Mouse (Mus musculus): ENCODE measurements around the gene Zfp672.
"Not testable (repeated sequence)": the region's sequence is repeated elsewhere in the genome, so short reads cannot be mapped to it uniquely, and the experiment has no call there.

The Zfp672 gene

GRCm38 (mm10) chr11:58330276-58331148, at the start of gene Zfp672, which contains the start of gene Sh3bp5l:
Zfp672 (minus strand) TSS chr11:58330339.
Sh3bp5l (plus strand) TSS chr11:58330724.
- DNase-seq, result peak; percentile 96

DNA sequence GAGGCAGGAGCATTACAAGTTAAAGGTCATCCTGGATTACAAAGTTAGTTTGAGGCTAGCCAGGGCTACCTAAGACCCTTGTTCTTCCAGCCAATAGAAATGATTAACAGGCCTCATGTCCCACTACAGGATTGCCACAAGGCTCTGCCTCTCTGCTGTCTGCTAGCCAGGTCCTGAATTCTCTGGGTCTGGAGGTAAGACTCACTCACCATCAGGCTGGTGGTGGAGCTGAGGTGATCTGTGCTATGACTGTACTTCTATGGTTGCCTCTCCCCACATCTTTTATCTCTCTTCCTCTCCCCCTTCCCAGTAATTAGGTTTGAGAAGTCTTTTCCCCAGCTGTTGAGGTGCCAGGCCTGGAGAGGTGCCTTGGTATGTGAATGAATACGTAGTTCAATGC, 49.4 kb upstream of the Zfp672 start:
- no peak for DNase-seq

DNA sequence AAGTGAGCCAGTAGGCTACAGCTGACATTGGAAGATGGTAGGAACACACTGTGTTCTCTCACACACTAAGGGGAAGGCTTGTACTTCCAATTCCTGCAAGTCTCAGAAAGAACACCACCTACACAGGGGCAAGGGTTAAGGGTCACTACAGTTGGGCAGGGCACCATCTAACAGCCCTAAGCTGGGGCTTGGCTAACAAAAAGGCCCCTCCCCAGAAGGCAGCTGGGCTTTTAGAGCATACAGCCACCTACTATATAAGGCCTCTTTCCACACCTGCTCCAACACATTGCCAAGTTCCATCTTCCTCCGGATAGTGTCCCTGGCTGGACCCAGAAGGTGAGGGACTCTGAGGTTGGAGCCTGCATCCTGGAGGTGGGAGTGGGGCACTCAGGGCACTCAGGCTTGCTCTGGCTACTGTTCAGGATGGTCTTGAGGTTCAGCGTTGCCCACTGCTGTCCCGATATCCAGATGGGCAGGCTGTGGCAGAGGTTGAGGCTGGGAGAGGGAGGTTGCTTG, 48.7 kb upstream of the Zfp672 start, which contains the start of gene Lypd8:
TSS of gene Lypd8 (plus strand) at position 281 of the 516 bp plus-strand sequence.
- no peak for DNase-seq

- no peak for DNase-seq
These were observed 47.5 kb upstream of the Zfp672 start for GRCm38 (mm10) chr11:58377686-58378085.

DNA sequence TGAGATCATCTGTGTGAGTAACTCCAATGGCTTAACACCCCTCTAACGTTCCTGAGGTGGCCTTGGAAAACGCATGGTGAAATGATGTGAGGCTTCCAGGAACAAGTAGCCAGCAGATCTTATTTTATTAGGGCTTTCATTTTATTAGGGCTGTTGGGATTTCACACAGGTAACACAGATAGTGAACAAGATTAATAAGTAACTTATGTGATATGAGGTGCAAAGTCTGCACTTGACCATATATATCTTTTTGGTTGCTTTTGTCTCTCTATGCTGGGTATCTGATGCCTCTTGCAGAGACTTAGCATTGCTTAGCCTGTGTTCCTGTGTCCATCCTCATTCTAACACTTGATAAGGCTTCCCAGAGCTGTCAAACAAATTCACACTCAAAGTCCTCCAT, 47.1 kb upstream of the Zfp672 start:
- no peak for DNase-seq

- not testable (repeated sequence) for DNase-seq
These were observed 36.1 kb upstream of the Zfp672 start for GRCm38 (mm10) chr11:58366191-58366590.

GRCm38 (mm10) chr11:58364454-58364853, 34.3 kb upstream of the Zfp672 start:
- DNase-seq, result no peak

DNA sequence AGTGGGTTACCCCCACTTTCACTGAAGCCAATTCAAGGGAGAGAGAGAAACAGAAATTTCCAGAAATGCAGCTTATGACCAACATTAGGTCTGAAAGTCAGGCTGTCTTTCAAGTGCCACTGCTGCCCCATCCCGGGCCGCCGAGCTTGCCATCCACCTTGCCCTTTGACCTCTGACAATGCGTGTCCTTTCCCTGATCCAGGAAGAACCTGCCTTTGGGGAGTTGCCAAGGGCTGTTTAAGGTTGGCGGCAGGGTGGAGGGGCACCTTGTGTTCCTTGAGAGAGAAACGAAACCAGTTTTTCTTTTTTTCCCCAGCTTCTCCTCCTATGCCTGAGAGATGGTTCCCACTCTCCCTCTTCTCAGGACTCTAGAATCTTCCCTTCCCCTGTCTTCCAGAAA, 32.4 kb upstream of the Zfp672 start:
- not testable (repeated sequence) for DNase-seq

DNA sequence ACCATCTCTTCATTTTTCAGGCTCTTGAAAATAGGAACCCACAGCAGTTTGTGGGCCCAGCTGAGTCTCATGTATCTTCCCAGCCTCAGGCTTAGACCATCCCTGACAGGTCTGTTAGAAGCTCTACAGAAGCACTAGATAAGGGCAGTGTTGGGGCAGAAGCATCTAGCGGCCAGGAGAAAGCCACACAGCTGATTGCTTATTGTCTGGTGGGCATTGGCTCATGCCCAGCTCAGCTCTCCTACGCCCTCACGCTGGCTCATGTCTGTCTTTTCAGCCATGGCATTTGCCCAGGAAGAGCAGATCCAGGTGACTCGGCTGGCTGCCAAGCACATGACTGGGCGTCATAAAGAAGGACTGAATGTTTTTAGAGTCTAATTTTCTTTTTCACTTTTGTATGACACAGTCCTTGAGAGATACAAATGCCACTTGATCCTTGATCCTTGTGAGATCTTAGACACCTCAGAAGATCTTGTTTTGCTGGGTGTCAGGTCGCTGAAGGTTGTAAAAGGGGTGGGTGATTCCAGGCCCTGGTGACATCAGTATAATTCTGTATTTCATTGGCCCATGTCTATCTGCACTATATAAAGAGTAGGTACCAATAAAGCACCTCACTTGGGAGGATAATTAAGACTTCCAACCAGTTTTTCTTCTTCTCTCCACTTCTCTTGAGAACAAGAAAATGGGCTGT, 27.9 kb upstream of the Zfp672 start:
- no peak for DNase-seq

- no peak for DNase-seq
These were observed 26.9 kb upstream of the Zfp672 start for GRCm38 (mm10) chr11:58357042-58357441.

- DNase-seq, result no peak
These were observed 24.8 kb upstream of the Zfp672 start for GRCm38 (mm10) chr11:58354927-58355326.

DNA sequence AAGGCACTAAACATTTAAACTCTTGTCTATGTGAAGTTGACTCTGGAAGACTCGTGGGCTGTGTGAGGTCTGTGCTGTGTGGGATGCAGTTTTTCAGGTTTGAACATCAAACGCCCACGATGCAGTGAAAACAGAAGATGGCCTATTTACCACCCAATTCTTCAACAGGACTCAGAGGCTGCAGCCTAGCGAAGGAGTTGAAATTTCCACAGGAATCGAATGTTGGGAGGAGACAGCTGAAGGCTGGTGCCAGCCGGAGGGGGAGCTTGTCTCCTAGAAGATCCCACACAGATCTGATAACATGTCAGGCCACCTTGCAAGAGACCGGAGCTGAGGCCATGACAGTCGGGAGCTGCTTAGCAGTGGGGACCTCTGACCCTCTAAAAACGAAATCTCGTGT, 24.3 kb upstream of the Zfp672 start:
- DNase-seq, result no peak

DNA sequence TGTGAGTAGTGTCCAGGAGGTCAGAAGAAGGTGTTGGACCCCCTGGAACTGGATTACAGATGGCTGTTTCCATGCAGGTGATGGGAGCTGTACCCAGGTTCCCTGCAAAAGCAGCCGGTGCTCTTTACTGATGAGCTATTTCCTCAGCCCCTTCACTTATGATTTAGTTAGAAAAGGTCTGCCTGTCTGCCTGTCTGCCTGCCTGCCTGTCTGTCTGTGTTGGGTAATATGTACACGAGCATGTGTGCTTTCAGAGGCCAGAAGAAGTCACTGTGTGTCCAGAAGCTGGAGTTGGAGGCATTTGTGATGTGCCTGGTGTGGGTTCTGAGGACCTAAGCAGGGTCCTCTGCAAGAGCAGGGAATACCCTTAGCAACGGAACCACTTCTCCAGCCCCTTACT, 23.6 kb upstream of the Zfp672 start:
- no peak for DNase-seq

DNA sequence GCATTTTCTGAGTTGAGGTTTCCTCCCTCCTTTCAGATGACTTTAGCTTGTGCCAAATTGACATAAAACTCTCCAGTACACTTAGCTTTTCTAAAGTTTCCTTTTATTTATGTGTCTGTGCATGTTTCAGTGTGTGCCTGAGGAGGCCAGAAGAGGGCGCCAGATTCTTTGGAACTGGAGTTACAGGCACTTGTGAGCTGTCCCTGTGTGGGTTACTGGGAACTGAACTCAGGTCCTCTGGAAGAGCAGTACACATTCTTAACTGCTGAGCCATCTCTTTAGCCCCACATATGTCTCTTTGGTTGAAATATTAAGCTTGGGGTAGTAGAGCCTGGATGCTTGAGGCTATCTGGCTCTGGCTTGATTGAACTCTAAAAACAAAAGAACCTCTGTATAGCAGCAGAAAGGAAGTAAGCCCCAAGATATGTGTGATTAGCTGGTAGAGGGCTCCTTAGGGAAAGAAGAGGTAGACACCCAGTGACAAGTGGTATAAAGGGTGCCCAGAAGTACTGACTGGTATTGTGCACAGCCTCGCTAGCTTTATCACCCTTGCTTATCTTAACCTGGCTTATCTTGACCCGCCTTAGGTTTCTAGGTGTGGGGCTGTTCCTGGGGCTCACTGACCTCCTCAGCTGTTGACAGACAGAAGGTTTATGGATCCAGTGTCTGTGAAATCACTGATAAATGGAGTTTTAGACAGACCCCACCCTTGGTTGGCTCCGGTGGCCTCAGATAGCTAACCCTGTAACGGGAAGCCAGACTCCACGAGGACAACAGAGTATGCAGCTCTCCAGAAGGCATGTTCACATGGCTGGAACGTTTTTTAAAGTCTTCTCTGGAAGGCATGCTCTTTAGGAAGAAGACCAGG, 22.8 kb upstream of the Zfp672 start:
- DNase-seq, result no peak

GRCm38 (mm10) chr11:58351179-58351578, 21.0 kb upstream of the Zfp672 start:
- DNase-seq, result no peak

- no peak for DNase-seq
These were observed 20.5 kb upstream of the Zfp672 start for GRCm38 (mm10) chr11:58350628-58351027.

DNA sequence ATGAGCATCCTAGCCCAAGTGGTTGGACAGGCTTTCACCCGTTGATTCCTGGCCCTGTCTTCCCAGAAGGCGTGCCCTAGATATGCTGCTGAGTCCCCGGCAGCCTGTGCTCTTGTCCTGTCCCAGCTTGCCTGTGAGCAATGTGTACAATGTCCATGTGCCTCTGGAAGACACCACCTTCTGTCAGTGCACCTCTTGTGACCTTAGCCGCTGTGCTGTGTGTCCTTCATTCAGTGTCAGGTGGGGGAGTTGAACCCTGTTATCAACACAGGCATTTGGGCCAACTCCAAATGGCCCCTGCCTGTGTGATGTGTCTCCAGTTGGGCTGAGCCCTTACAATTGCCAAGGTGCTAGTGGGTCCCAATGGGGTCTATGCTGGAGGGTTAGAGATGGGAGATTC, 16.6 kb upstream of the Zfp672 start:
- no peak for DNase-seq

GRCm38 (mm10) chr11:58334746-58335145, 4.6 kb upstream of the Zfp672 start:
- DNase-seq, result peak; percentile 85

DNA sequence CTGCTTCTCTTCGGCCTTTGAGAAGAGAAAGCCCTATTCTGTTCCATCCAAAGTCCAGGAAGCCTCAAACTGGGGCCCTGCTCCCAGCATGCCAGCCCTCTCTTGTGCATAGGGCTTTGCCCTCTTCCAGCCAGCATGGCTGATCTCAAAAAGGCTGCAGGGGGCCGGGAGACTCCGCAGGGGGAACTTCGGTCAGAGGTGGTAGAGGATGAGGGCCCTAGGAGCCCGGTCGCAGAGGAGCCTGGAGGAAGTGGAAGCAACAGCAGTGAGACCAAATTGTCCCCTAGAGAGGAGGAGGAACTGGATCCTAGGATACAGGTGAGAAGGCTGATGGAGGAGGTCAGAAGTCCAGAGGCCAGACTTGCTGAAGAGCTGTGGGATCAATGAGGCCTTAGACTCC, 1.4 kb upstream of the Zfp672 start:
- no peak for DNase-seq

DNA sequence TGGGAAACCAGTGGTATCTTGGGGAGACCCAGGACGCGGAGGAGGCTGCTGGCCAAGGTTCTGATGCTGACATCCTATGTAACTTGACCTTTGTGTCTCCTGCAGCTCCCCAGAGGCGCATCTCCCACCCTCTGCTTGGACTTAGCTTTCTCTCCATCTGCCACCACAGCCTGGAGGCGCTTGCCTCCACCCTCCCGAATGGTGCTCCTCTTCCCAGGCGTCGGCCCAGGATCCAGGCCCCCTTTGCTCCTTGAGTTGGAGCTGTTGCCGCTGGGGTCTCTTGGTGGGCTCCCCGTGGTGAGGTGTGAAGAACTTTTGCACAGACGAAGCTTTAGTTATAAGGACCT, 983 bp upstream of the Zfp672 start:
- DNase-seq, result no peak

- DNase-seq, result no peak
These were observed 248 bp downstream of the Zfp672 start for GRCm38 (mm10) chr11:58329906-58330275.

- no peak for DNase-seq
These were observed 3.4 kb downstream of the Zfp672 start for GRCm38 (mm10) chr11:58326781-58327180.

GRCm38 (mm10) chr11:58324614-58325229, 5.4 kb downstream of the Zfp672 start:
- no peak for DNase-seq
